Mouse (Mus musculus) hindbrain, postnatal 0 days (tissue): ENCODE data around the gene Dab1. TPM values are rescaled to one million over a fixed set of nuclear protein-coding genes. Genes with fewer than 3 reads are reported as not detected.

ENCODE experiments used
- ATAC-seq: fragments of 200-750 bp; cut with Nextera tagmentation; 2 replicates; pipeline ENCODE4 v1.8.0; 2017; ENCODE audit warnings: mild to moderate bottlenecking, moderate TSS enrichment, moderate library complexity
- DNase-seq: peaks from one replicate; pipeline ENCODE4 v3.0.0-alpha.2; 2015; ENCODE audit warnings: low spot score
- H3K27ac ChIP-seq: fragments of 300-500 bp; sonication (generic); 2 replicates; pipeline ENCODE4 v1.5.1; 2014; ENCODE audit warnings: mild to moderate bottlenecking
- H3K27me3 ChIP-seq: fragments of 300-500 bp; sonication (generic); 2 replicates; pipeline ENCODE4 v1.6.1; 2014; ENCODE audit warnings: low read length, mixed read lengths; ENCODE audit not compliant: insufficient read depth
- H3K36me3 ChIP-seq: fragments of 300-500 bp; sonication (generic); 2 replicates; pipeline ENCODE4 v1.6.1; 2014; ENCODE audit warnings: low read length, mixed read lengths; ENCODE audit not compliant: insufficient read depth
- H3K4me1 ChIP-seq: fragments of 300-500 bp; sonication (generic); 2 replicates; pipeline ENCODE4 v1.6.1; 2014; ENCODE audit warnings: antibody characterized with exemption, low read length, mixed read lengths; ENCODE audit not compliant: insufficient read depth
- H3K4me2 ChIP-seq: fragments of 300-500 bp; sonication (generic); 2 replicates; pipeline ENCODE4 v1.6.1; 2014; ENCODE audit warnings: low read depth, mild to moderate bottlenecking, low read length, moderate library complexity, mixed read lengths
- H3K4me3 ChIP-seq: fragments of 300-500 bp; sonication (generic); 2 replicates; pipeline ENCODE4 v1.5.1; 2014; ENCODE audit warnings: low read length
- H3K9ac ChIP-seq: fragments of 300-500 bp; sonication (generic); replicated peaks from 2 replicates; pipeline ENCODE4 v1.6.1; 2014; ENCODE audit warnings: mild to moderate bottlenecking, low read length, moderate library complexity, mixed read lengths
- H3K9me3 ChIP-seq: fragments of 300-500 bp; sonication (generic); 2 replicates; pipeline ENCODE4 v1.6.1; 2016; ENCODE audit warnings: low read length, mixed read lengths
- CTCF ChIP-seq: IDR thresholded peaks from 2 replicates; pipeline ENCODE4 v1.5.1; 2016; ENCODE audit warnings: antibody characterized with exemption, control low read depth, low read depth
- WGBS: fragments of 180-500 bp; shearing (Covaris S2); extraction: QIAGEN DNeasy Blood & Tissue Kit; methylation state at CpG from one replicate; pipeline ENCODE4 v1.1.7; 2014; 5-methylcytosine and 5-hydroxymethylcytosine counted together
- polyA plus RNA-seq: library from polyadenylated mRNA; unstranded; fragments of >200 nt; fragmentation: Nextera tagmentation; extraction: Ambion mirVana; gene quantifications from 2 replicates; pipeline ENCODE4 v1.2.1, GENCODE M21; 2015
- total RNA-seq: library from RNA; depleted of rRNA; stranded (reverse); fragments of >200 nt; gene quantifications from 2 replicates; pipeline ENCODE4 v1.2.3, GENCODE M21; 2014

Dab1 gene
- total and polyA plus RNA-seq, 2 experiments from 2014 or later, result 38.2 to 76.2 TPM

GRCm38 (mm10) chr4:104206639-104207038, 587.5 kb downstream of the Dab1 start:
- TF ChIP-seq CTCF, result no peak
- WGBS, result 73% methylated on average over 5 of the region's 5 CpGs

GRCm38 (mm10) chr4:104209081-104209480, 589.9 kb downstream of the Dab1 start:
- no peaks in the 10 kb centered on the region for H3K27me3 ChIP-seq
- no peak overlapping the region for H3K4me3 ChIP-seq
- peaks cover 3% of the 10 kb centered on the region; the same call in 1 of the 2 replicates for H3K4me1 ChIP-seq
- DNase-seq (peak; percentile 53), ATAC-seq (no peak)
- no peak overlapping the region for H3K4me2 ChIP-seq
- H3K9me3 ChIP-seq, result no peaks in the 10 kb centered on the region
- TF ChIP-seq CTCF, result peak; percentile 64
- no peak overlapping the region for H3K27ac ChIP-seq
- 29% methylated on average over 2 of the region's 2 CpGs for WGBS
- H3K9ac ChIP-seq, result no peak overlapping the region
- no peaks in the 10 kb centered on the region for H3K36me3 ChIP-seq

More at GRCm38 (mm10) chr4:104206639-104207038, 587.5 kb downstream of the Dab1 start:
- H3K9ac ChIP-seq, result no peak overlapping the region
- no peak overlapping the region for H3K4me2 ChIP-seq
- H3K9me3 ChIP-seq, result no peaks in the 10 kb centered on the region
- no peak for DNase-seq
- no peak for ATAC-seq
- H3K4me1 ChIP-seq, result peaks cover 7% of the 10 kb centered on the region; the same call in 1 of the 2 replicates
- no peaks in the 10 kb centered on the region for H3K27me3 ChIP-seq
- no peaks in the 10 kb centered on the region for H3K36me3 ChIP-seq
- no peak overlapping the region for H3K27ac ChIP-seq
- H3K4me3 ChIP-seq, result no peak overlapping the region

- Histone ChIP-seq H3K27ac (no peak overlapping the region), H3K4me2 (no peak overlapping the region), H3K9ac (no peak overlapping the region), H3K9me3 (no peaks in the 10 kb centered on the region), H3K36me3 (no peaks in the 10 kb centered on the region), H3K27me3 (no peaks in the 10 kb centered on the region), H3K4me1 (no peaks in the 10 kb centered on the region), H3K4me3 (no peak overlapping the region)
- ATAC-seq (no peak), DNase-seq (no peak)
- no peak for TF ChIP-seq CTCF
- WGBS, result 93% methylated on average over 1 of the region's 1 CpGs
Observed at GRCm38 (mm10) chr4:104210796-104211195, 591.6 kb downstream of the Dab1 start.

GRCm38 (mm10) chr4:104211531-104212455, 592.6 kb downstream of the Dab1 start:
- no peak overlapping the region for H3K4me2 ChIP-seq
- H3K9me3 ChIP-seq, result no peaks in the 10 kb centered on the region
- H3K4me1 ChIP-seq, result no peaks in the 10 kb centered on the region
- no peak overlapping the region for H3K4me3 ChIP-seq
- ATAC-seq (no peak), DNase-seq (no peak)
- H3K9ac ChIP-seq, result no peak overlapping the region
- WGBS, result 48% methylated on average over 9 of the region's 9 CpGs
- no peaks in the 10 kb centered on the region for H3K36me3 ChIP-seq
- no peaks in the 10 kb centered on the region for H3K27me3 ChIP-seq
- no peak for TF ChIP-seq CTCF
- no peak overlapping the region for H3K27ac ChIP-seq

- DNase-seq, result no peak
- no peak for ATAC-seq
- H3K9me3 ChIP-seq, result no peaks in the 10 kb centered on the region
- H3K36me3 ChIP-seq, result no peaks in the 10 kb centered on the region
- no peaks in the 10 kb centered on the region for H3K27me3 ChIP-seq
- H3K4me2 ChIP-seq, result no peak overlapping the region
- no peak overlapping the region for H3K27ac ChIP-seq
- H3K4me1 ChIP-seq, result peaks cover 4% of the 10 kb centered on the region; the same call in 1 of the 2 replicates
- no peak for TF ChIP-seq CTCF
- no peak overlapping the region for H3K4me3 ChIP-seq
- no peak overlapping the region for H3K9ac ChIP-seq
- 38% methylated on average over 7 of the region's 7 CpGs for WGBS
Observed at GRCm38 (mm10) chr4:104214724-104215123, 595.6 kb downstream of the Dab1 start.

GRCm38 (mm10) chr4:104217336-104217735, 598.2 kb downstream of the Dab1 start:
- H3K4me2 ChIP-seq, result 0 out of 2 replicates have a peak overlapping the region, but pooled peaks have one; percentile 3
- peaks cover 4% of the 10 kb centered on the region; the same call in 1 of the 2 replicates for H3K4me1 ChIP-seq
- no peaks in the 10 kb centered on the region for H3K27me3 ChIP-seq
- ATAC-seq (no peak), DNase-seq (no peak)
- no peak overlapping the region for H3K9ac ChIP-seq
- no peaks in the 10 kb centered on the region for H3K36me3 ChIP-seq
- no peak overlapping the region for H3K4me3 ChIP-seq
- no peak for TF ChIP-seq CTCF
- no peaks in the 10 kb centered on the region for H3K9me3 ChIP-seq
- no peak overlapping the region for H3K27ac ChIP-seq
- 31% methylated on average over 4 of the region's 4 CpGs for WGBS

GRCm38 (mm10) chr4:104218765-104219164, 599.6 kb downstream of the Dab1 start:
- Histone ChIP-seq H3K27me3 (no peaks in the 10 kb centered on the region), H3K9ac (no peak overlapping the region), H3K4me3 (no peak overlapping the region), H3K27ac (no peak overlapping the region), H3K9me3 (no peaks in the 10 kb centered on the region), H3K36me3 (no peaks in the 10 kb centered on the region), H3K4me2 (no peak overlapping the region), H3K4me1 (peaks cover 4% of the 10 kb centered on the region; the same call in 1 of the 2 replicates)
- ATAC-seq (peak; percentile 38; the same call in 1 of the 2 replicates), DNase-seq (peak; percentile 39)
- 41% methylated on average over 6 of the region's 6 CpGs for WGBS
- no peak for TF ChIP-seq CTCF
